Mouse (Mus musculus) spleen, adult 12 weeks (tissue): ENCODE results near the gene Slc5a2.

Experiments
- DNase-seq: peaks from one replicate; pipeline ENCODE4 v3.0.0; 2022; ENCODE audit warnings: low spot score

Gene Slc5a2

GRCm38 (mm10) chr7:128298481-128299342, 33.3 kb downstream of the Slc5a2 start:
- DNase-seq: no peak

GRCm38 (mm10) chr7:128300952-128301351, 35.5 kb downstream of the Slc5a2 start:
- DNase-seq: no peak

DNA sequence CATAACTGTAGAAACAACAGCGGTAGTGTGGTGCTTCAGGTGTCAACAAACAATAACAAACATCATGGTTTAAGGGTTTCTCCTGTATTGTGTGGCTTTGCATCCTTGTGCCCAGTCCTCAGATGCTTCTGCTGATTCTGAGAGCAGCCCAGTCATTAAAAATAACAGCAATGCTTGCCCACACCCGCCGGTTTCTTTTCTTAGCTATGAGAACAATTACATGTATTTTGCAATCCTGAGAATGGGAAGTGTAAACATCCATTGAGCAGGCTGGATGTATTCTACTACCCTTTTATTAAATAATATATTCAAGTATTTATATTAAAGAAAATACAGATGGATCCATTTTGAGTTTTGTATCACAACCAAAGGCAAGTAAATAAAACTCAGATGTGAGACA, 36.7 kb downstream of the Slc5a2 start:
- no peak for DNase-seq

DNA sequence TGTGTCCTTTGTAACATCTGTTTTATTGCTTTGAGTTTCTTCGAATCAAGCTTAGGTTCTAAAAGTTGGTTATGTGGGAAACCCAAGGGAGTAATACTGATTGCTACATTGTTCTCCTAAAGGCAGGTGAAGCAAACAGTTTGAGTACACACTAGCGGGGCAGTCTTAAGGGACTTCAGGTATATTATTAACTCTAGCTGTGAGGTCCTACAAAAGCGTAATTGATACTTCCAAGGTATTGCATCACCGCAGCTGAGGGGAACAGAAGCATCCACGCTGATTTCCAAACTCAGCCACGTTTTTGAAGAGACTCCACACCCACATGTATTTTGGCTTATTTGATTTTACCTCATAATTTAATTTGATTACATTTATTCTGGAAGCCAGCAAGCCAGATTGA, 38.7 kb downstream of the Slc5a2 start:
- DNase-seq: no peak

GRCm38 (mm10) chr7:128304907-128305306, 39.5 kb downstream of the Slc5a2 start:
- no peak for DNase-seq

DNA sequence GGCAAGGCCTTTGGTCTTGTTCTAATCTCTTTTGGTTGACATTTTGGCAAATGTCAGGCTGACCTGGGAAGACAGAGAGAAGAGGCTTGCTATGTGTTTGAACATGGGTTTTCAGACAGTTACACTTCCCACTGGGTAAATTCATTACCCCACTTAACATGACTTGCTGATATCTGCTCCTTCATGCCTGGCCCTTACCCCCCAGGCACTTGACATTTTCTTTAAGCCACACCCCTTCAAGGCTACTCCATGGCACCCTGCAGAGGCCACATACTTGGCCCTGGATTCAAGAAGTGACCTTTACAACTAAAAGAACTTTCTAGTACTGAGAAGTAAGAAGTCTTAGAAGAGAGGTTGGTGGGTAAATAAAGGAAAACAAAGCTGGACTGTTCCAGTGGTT, 42.4 kb downstream of the Slc5a2 start:
- no peak for DNase-seq

GRCm38 (mm10) chr7:128309216-128309615, 43.8 kb downstream of the Slc5a2 start:
- no peak for DNase-seq

GRCm38 (mm10) chr7:128309776-128310175, 44.3 kb downstream of the Slc5a2 start:
- no peak for DNase-seq

DNA sequence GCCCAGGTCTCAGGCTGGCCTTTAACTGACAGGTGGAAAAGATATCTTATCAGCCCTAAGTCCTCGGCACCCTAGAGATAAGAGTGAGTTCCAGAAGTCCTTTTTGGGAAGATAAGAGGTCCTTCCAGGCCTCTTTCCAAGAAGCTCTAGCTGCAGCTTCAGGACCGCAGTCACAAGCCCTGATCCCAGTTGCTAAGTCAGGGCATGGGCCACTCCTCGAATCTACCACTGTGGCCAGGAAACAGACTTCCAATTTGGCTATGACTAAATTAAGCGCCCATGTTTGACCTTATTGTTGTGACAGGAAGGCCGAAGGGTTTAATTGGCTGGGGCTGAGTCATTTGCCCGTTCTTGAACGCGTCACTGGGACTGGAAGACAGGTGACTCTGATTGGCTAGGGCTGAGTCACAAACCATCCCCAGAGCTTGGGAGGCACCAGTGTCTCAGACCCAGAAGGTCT, 44.8 kb downstream of the Slc5a2 start:
- DNase-seq: no peak

GRCm38 (mm10) chr7:128311263-128311662, 45.8 kb downstream of the Slc5a2 start:
- DNase-seq: no peak

GRCm38 (mm10) chr7:128311811-128312210, 46.4 kb downstream of the Slc5a2 start:
- DNase-seq: no peak

DNA sequence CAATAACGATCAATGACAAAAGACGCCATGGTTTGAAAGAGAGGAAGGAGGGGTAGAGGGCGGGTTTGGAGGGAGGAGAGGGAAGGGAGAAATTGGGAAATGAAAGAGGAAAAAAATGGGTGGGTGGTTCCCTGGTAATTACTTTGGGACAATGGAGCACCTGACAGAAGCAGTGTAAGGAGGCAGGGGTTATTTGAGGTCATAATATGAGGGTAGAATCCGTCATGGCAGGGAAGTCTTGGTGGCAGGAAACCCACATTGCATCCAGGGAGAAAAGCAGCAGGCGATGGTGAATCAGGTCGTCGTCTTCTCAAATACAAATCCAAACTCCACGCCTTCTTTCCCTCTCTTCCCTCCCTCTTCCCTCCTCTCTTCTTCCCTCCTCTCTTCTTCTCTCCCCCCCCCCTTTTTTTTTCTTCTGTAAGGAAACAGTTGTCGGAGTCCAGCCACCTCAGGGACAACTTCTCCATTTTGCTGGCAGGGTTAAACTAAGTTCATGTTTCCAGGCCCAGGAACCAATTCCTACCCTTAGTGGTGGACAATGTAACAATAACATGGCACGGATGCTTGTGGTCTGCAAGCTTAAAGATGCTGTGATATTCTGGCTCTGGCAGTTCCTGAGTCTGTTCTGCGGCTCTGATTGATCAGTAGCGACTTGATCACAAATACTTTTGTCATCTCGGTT, 47.1 kb downstream of the Slc5a2 start:
- no peak for DNase-seq

- no peak for DNase-seq
Observed at GRCm38 (mm10) chr7:128313601-128314000, 48.1 kb downstream of the Slc5a2 start.

- no peak for DNase-seq
Observed at GRCm38 (mm10) chr7:128314491-128314890, 49.0 kb downstream of the Slc5a2 start.

DNA sequence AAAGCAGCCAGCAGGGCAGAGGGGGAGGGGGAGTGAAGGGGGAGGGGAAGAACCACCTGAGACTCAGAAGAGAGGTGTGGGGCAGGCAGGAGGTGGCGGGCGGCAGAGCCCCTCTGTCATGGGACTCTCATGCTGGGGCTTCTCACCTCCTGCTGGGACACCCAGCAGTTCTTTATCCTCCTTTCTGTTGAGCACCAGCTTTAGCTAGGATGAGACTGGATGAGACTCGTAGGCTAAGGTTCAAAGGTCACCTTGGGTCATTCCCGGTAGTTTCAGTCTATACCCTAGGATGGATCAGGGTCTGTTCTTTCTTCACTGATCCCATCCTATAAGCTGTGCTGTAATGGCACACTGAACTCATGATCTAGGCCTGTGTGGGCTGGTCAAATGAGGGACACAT, 51.6 kb downstream of the Slc5a2 start:
- DNase-seq: no peak

DNA sequence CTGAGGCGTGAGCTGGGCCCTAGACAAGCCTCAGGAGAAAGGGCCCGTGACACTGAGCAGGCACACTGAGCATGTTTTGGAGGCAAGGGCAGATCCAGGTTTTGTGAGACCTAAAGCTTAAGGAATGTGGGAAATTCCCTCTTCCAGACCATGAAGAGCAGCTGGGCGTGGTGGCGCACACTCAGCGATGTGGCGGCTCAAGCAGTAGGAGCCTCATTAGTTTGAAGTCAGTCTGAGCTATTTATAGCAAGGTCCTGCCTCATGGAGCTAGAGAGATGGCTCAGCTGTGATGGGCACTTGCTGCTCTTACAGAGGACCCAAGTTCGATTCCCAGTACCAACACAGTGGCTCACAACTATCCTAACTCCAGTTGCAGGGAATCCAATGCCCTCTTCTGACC, 53.7 kb downstream of the Slc5a2 start:
- no peak for DNase-seq

DNA sequence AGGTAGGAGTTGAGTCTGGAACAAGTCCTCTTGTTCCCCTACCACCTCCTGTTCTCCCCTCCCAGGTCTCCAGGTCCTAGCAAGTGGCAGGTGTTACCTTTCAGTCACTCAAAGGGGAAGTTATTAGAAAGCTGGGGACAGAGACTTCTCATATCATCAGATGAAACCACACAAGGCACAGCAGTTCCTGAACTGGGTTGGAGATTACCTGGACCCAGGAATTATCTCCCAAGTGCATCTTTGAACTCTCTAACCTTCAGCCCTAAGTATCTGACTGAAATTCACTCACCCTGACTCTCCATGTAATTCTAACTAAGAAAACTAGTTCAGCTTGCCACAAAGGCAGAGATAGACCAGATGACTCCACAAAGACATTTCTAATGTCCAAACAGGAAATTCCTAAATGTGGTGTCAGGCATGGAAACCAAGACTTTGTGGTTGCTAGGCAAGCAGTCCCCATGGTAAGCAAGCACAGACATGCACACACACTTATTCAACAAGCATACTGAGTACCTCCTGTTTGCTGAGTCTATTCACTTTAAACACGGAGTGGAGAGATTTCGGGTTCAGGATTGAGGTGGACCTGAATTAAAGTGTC, 54.9 kb downstream of the Slc5a2 start:
- DNase-seq: no peak

- no peak for DNase-seq
Observed at GRCm38 (mm10) chr7:128321260-128321659, 55.8 kb downstream of the Slc5a2 start.
